Mouse (Mus musculus) megakaryocyte, adult 5-6 weeks (primary cell): Measurements from ENCODE around the gene Mecom. TPM values are rescaled to one million over a fixed set of nuclear protein-coding genes. Genes with fewer than 3 reads are reported as not detected.

ENCODE experiments used
- ATAC-seq: 2 replicates; pipeline ENCODE4 v1.8.0; 2016; ENCODE audit warnings: mild to moderate bottlenecking, inconsistent platforms; ENCODE audit not compliant: poor library complexity, severe bottlenecking
- total RNA-seq, 2 experiments: library from RNA; stranded (forward) in 1 of 2; stranded (reverse) in 1 of 2; fragments of 153-499, 151-499 nt in 1 of 2; fragments of 221-1000, 200-1000 nt in 1 of 2; gene quantifications; 2 replicates each; pipeline versions ENCODE4 v1.2.3 to v1.2.4; 2015 to 2017

The Mecom gene
- total RNA-seq, 2 experiments from 2014 or later, result 0.07 TPM; not detected in 1

DNA sequence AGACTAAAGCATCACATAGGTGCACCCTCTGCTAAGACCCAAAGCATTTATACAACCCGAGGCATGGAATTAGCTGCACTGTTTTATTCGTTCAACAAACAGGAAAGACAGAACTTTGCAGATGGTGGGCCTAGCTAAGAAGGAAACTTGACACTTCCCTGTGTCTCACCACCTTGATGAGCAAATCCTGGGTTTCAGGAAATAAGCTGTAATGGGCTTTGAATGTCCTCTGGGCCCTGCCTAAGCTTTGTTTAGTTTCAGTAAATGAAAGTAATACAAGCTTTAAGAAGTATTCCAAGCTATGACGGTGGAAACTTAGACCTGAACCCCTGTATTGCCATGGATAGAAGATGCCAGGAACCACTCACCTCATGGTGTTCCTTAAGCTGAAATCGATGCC, 383.0 kb downstream of the Mecom start:
- ATAC-seq, result no peak

DNA sequence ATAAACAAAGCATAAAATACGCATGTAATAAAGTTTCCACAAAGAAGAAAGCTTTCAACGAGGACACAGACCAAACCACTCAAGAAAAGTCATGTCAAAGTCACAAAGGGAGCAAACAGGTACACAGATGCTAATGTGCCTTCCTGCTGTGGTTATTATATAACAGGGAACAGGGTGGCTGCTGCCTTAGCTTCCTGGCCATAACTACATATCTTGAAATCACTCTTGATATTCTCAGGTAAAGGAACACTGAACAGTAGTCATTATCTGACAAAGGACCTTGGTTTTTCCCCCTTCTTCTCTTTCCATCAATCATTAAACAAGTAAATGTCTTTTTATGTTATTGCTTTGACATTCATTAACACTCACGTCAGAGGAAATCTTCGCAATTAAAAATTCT, 384.4 kb downstream of the Mecom start:
- no peak for ATAC-seq

DNA sequence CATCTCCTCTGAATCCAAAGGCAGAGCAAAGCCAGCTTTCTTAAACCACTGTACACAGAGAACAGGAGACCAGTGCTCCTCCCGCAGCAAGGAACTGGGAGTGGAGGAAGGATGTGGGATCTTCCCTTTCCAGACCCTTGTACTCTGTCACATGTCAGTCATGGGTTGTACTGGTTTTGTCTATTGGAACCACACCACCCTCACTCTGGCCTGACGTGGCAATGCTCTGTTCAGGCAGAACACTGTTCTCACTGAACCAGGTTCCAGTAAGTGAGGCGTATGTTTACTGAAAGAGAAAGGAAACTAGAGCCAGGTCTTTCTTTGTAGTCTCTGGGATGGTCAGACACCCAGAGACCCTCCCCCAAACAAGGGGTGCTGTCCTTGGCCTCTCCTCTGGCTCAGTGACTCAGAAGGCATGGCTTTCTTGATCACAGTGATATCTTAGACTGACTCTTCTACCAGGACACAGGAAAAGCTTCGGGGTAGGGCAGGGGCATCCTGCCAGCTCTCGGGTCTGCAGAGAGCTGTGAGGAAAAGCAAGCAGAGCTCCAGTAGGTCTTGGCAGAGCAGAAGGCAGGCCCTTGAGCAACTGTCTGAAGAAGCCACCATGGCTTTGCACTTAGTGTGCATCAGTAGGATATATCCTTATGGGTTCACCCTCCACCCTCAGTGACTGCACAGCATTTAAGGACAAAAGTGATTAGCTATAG, 386.7 kb downstream of the Mecom start:
- no peak for ATAC-seq

DNA sequence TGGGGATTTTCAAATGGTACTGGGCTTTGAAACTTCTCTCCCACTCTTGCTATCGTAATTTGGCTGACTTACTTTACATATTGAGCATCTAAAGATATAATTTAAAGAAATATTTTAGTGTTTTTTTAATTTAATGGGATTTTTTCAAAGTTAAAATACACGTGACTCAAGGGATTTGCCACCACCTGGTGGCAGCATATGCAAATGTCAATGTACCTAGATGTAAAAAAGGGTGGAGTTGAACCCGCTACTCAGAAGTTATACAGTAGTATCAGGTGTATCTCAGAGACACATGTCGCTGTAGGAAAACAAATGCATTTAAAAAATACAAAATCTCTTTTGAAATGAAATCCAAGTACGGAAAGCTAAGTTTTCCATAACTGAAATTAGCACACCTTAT, 387.5 kb downstream of the Mecom start:
- no peak for ATAC-seq

DNA sequence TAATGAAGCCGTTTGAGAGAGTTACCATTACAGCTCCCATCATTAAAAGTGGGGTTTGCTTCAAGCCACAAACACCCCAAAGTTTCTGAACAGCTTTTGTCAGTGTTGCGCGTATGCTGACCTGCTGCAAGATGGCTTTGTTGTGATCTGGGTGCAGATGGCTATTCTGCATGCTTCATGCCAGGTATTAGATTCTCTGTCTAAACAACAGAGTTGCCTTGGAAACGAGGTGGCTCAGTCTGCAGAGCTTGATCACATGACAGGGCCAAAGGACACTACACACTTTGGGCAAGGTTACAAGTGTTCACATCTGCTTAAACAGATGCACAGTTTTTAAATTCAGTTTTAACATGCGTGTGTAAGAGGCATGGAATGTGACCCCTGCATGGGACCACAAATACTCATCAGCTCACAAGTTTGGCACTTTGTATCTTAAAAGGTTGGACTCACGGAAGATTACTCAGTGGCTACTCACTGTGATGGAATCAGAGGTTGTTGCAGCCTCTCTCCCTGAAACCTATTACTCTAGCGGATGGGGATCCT, 390.6 kb downstream of the Mecom start:
- no peak for ATAC-seq

DNA sequence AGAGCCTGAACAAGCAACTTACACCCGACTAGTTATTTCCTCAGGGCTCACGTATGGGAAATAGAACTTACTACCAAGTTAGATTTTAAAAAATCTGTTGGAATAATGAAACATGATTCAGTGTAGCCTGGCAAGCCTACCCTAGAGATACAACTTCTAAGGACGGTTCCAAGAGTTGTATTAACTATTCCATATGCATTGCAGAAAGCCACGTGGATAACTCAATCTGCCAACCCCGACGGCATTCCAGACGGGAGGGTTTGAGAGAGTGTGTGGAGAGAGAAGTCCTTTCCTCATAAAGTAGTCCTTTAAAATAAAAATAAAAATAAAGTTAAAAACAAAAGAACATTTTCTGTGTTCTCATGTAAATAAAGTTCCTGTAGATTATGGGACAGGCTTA, 393.4 kb downstream of the Mecom start:
- no peak for ATAC-seq

DNA sequence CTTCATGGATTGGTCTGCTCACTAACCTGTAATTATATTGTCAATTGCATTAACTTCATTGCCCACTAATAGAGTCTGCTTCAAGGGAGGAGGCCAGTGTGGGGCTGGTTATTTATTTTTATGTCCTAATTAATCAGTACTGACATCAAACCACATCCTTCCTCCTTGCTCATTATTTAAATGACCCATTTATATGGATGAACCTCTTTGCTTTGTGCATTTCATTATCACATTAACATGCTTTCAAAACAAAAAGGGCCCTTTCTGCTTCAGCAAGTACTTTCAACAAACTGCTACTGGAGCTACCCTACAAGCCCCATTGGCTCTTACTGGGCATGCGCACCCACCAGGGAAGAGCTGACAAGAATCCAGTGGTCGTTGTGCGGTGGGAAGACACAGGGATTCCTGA, 393.9 kb downstream of the Mecom start:
- no peak for ATAC-seq

DNA sequence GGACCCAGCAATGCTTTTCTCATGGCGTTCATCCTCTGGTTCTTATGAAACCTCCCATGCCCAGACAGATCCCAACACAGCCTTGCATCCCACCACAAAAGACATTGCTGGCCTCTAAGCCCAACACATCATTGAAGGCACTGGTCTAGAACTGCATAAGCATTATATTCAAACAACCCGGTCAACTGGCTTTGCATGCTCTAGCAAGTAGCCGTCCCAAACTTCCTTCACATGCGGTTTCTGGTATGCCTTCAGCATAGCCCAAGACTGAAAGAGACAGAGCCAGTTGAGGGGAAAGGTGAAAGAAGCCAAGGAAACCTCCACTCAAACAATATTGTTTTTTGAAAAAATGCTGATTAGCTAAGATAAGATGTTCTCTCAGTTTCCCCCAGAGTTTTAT, 397.7 kb downstream of the Mecom start:
- no peak for ATAC-seq

DNA sequence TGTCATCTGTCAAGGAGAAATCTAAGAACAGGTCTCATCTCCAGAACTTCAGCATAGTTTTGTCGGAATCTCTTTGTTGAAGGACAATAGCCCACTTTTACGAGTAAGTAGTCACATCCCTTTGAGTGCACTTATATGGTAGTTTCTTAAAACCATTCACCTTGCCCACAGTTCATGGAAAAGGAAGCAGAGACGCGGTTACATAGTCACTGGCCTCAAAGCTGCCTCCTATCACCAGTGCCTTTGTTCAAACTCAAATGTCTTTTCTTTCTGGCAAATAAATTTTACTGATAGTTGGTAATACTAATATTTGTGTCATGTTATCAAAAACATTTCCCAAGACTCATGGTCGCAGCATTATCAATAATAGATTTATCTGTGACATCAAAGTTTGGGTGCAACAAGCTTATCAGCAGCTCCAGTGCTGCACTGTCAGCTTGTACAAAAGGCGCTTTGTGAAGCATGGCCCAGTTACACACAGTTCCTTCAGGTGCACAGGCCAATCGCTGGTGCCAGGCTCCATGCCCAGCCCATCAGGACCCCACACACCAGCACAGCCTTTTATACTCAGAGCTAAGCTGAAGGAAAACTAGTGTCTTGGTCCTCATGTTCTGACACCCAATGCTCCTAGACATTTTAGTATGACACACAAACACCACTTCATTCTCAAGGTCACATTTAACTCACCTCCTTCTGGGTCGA, 399.3 kb downstream of the Mecom start:
- ATAC-seq, result no peak

DNA sequence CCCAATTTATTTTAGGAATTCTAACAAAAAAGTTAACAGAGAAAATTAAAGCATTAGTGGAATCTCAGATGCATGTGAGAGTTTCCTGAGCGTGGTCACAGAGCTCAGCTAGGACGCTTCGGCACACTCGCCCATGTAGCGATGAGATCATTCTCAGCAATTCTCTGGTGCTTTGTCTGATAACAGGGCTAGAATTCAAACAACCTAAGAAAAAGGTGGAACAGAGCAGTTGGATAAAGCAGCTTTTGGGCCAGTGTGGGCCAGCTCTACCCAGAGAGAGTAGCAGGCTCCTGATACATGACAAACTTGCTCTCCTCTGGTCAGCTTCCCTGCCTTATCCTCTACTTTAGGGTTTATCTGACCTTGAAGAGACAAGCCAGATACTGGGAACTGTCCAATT, 402.8 kb downstream of the Mecom start:
- no peak for ATAC-seq

DNA sequence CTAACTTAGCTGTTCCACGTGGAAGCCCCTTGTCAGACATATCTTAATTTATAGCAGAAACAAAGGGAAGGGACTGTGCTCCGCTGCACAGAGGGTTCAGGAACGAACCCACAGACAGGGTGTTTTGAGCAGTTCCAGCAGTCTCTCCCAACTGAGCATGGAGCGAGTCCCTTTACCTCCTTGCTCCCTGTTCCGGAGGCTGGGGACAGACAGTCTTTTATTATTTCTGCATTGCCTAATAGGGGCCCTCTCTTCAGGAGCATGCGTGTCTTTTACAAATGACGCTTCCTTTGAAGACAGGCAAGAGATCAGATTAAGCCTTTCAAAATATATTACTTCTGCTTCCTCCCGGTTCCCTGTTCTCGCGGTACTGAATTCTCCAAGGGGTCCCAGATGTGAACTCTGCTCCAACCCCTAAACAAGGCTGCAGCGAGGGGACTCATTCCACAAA, 403.8 kb downstream of the Mecom start:
- ATAC-seq, result no peak

DNA sequence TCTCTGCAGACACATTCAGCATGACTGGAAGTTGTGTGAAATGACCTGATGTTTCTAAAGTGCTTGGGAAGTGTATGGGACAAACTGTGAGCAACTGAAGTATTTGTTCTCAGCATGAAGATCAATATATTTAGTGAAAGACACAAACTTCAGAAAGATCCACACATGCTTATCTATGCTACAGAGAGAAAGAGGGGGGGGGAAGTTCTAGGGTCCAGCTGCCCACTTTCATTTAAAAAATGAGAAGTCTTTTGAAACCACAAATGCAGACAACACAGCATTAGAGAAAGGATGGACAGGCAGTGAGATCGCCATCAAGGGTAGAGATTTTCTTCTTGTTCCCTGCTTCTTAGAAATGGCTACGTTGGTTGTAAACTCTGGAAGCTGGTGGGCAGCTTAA, 404.4 kb downstream of the Mecom start:
- no peak for ATAC-seq

DNA sequence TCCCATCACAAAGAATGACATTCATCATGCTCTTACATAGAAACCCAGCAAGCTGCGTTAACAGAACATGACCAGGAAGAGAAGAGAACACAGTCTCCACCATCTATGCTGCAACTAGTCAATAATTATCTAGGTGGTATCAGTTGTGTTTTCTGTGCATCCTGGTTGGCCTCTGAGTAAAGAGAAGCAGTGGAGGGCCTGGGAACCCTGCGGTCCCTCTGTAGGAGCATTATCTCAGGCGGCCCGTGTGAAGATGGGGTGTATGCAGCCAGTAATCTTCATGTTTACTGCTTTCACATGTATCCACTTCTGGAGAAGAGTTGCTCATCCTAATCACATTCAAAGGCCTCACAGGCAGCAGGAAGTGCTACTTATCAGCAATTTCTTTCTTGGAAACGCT, 407.5 kb downstream of the Mecom start:
- no peak for ATAC-seq

DNA sequence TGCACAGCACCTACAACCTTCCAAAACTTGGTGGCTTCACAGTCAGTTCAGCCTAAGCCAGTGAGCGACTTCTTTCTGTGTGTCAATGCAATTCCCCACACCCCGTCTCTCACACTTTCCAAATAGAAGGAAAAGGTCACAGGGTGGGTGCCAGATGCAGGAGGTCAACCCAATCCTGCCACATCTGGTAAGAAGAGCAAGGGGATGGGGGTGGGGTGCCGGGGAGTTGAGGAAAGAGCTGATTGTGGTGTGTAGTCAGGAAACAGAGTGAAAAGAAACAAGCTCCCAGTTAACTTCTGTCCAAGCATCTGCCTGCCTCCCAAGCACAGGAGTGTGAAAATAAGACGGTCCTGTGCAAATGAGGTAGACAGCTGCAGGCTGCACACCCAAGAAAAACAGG, 408.1 kb downstream of the Mecom start:
- ATAC-seq, result no peak

DNA sequence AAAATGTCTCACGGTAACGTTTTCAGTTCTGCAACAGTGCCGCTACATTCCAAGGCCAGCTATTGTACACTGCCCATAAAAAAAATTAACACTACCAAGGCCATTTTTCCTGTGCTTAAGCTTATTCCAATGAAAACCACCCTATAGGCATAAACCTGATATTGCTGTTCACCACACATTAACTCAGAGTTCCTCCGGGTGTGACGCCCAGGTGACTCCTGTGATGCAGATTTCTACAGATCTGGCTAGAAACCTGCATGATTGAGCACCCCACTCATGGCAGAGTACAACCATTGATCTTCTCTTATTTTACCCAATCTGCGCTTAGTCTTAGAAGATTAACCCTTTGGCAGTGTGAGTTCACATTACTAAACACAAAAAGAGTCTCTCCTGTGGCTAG, 409.2 kb downstream of the Mecom start:
- no peak for ATAC-seq

DNA sequence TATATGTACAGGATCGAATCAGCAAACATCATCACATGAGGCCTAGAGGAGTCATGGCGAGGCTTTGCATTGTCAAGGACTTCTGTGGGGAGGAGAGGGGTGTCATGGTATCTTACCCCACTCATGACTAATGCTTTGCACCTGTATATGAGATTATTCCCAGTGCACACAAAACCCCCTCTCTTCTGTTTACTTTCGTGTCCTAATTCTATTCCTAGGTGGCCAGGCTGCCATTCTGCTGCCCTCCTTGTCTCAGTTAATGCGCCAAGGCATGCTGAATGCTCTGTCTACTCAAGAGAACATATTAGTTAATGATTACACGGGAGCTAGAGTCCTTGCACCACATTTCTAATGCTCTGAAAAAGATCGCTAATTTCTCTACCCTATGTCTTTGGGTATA, 412.0 kb downstream of the Mecom start:
- ATAC-seq, result no peak

DNA sequence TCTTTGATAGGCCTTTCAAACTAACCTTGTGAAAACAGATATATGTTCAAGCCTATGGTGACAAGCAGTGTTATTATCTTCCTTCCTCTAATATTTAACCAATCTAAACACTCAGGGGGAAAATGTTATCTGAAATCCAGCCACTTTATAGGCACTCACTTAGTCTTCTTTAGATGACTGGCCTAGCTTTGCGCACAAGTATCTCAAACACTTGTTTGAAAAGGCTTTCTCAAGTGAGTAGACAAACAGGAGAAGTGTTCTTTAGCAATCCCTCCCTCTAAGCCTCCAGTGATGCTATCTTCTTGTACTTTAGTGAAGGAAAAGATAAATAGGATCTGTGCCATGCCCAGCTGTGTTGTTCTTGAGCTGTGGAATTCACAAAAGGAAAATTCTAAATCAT, 412.7 kb downstream of the Mecom start:
- ATAC-seq, result no peak

DNA sequence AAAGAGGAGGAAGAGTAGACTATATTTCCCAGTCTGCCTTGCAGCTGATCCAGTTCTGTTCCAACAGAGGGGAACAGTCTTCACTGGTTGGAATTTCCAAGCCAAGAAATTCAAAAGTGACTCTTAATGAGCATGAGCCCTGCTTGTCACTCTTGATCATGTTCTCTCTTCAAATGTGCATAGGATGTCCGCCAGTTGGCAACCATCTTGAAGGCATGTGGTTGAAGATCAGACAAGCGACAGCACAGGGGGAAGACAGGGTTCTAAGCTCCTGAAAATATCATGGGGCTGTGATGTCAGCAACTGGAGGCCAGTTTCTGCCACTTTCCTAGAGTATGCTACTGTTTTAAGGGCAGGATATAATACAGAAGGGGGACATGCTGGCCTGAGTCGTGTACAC, 414.8 kb downstream of the Mecom start:
- no peak for ATAC-seq

DNA sequence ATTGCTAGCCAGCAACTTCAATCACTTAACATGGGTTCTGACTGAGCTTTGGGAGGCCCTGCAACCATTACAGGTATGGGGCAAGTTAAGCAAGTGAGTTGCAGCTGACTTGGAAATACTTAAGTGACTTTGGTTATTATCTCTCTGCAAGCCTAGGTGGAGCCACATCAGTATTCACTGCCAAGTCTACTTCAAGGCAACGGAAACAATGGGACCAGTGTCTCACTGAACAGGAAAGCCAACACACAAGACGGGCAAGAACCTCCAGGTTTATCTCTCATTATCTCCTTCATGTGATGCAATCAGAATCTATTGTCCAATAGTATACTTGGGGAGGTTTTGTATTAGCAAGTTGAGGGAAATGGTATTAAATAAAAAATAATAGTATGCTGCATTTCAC, 415.4 kb downstream of the Mecom start:
- no peak for ATAC-seq

DNA sequence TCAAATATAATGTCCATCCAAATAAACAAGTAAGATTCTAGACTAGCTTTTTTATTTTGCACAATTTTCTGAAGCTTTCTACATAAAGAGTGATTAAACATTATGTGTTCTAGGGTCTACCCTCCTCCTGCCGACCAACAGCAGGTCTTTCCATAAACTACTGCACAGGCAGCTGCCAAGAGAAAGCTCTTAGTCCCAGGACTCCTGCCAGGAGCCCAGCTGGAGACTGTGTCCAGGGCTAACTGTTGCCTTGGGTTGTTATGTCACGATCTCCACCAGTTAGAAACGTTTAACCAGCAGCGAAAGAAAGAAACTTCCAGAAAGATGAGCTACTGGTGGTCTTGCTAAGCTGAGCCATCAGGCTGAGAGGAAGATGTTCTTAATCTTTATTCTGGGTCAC, 417.3 kb downstream of the Mecom start:
- no peak for ATAC-seq

DNA sequence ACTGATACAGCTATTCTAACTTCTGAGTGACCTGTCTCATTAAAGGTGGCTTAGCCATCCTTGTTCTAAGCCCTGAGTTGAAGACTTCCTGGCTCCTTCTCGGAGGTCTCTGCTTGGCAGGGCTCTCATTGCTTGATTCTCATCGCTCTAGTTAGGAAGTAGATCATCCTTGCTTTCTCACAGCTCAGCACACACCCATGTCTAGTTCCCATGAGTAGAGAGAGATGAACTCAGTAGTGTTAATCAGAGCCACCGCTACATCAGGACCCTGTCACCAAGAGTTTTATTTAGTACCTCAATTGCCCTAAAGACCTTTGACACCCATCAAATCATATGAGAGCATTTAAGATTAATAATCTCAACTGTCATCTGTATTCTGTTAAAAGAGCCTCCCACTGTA, 425.2 kb downstream of the Mecom start:
- no peak for ATAC-seq

DNA sequence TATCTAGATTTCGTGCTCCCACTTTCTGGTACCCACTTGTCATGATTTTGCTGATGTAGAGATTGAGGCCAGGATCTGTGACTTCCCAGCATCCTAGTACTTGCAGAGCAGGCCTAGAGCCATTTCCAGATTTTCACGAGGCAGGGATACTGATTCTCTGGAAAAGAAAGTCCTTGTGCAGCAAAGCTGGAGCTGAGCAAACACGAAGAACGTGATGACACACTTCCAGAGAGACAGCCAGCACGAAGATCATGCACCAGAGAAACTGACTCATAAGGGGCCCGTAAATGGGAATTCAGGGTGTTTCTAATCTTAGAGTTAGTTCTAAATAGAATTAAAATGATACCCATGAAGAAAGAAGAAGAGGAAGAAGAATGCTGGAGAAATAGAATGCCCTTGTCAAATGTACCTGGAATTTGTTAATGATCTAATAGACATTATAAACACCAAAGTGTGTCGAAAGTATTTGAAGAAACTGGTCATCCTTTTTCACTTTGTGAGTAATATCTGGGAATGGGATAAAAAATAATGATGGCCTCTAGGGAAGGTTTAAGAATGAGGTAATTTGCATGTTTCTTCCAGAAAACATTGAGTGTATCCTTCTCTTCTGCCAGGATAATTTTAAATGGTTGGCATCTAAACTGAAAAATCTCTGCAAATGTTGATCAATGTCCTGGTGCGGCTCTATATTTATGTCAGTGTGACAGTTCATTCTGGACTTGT, 426.9 kb downstream of the Mecom start:
- no peak for ATAC-seq
